Mouse (Mus musculus): ENCODE results near the gene Gm17535. TPM values are rescaled to one million over a fixed set of nuclear protein-coding genes. Genes with fewer than 3 reads are reported as not detected.
A peak's percentile ranks its signal among the peaks of the same experiment; 100 is the strongest.
"Not testable (repeated sequence)": the region's sequence is repeated elsewhere in the genome, so short reads cannot be mapped to it uniquely, and the experiment has no call there.

The Gm17535 gene
- not detected in 2 replicates for polyA plus RNA-seq (2014; fragmentation: Nextera tagmentation; extraction: Ambion mirVana)

DNA sequence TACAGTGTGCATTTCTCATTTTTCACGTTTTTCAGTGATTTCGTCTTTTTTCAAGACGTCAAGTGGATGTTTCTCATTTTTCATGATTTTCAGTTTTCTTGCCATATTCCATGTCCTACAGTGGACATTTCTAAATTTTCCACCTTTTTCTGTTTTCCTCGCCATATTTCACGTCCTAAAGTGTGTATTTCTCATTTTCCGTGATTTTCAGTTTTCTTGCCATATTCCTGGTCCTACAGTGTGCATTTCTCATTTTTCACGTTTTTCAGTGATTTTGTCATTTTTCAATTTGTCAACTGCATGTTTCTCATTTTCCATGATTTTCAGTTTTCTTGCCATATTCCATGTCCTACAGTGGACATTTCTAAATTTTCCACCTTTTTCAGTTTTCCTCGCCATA, at the start of gene Gm17535:
Gene Gm17535, plus strand, starts transcription at position 301 of the 400 bp plus-strand sequence.
- not testable (repeated sequence) for DNase-seq (ENCODE audit: low spot score); H3K9me3 ChIP-seq (replicated peaks; ENCODE audit: control insufficient read depth, low read length); H3K36me3 ChIP-seq (replicated peaks; ENCODE audit: control insufficient read depth, insufficient read depth, low read depth, low read length); H3K27me3 ChIP-seq (ENCODE audit: control insufficient read depth, insufficient read depth, low read length); H3K4me1 ChIP-seq (ENCODE audit: control insufficient read depth, insufficient read depth, low read length); H3K4me3 ChIP-seq (ENCODE audit: low read depth, low read length); H3K4me2 ChIP-seq (ENCODE audit: low read depth, low read length); H3K27ac ChIP-seq (replicated peaks; ENCODE audit: low read depth, low read length); ATAC-seq (replicated peaks; ENCODE audit: insufficient number of reproducible peaks, low FRiP score, low TSS enrichment, low read depth); H3K9ac ChIP-seq (replicated peaks; ENCODE audit: low read length)
- no CpG with 5 or more reads among the region's 8 CpGs for WGBS

DNA sequence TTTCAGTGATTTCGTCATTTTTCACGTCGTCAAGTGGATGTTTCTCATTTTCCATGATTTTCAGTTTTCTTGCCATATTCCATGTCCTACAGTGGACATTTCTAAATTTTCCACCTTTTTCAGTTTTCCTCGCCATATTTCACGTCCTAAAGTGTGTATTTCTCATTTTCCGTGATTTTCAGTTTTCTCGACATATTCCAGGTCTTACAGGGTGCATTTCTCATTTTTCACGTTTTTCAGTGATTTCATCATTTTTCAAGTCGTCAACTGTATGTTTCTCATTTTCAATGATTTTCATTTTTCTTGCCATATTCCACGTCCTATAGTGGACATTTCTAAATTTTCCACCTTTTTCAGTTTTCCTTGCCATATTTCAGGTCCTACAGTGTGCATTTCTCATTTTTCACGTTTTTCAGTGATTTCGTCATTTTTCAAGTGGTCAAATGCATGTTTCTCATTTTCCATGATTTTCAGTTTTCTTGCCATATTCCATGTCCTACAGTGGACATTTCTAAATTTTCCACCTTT, 33.9 kb upstream of the Gm17535 start, which contains the start of gene Gm10722:
Gene Gm10722, plus strand, starts transcription at position 478 of the 528 bp plus-strand sequence.
- H3K4me1 ChIP-seq (ENCODE audit: control insufficient read depth, insufficient read depth, low read length); H3K4me2 ChIP-seq (ENCODE audit: low read depth, low read length); H3K4me3 ChIP-seq (ENCODE audit: low read depth, low read length); H3K27me3 ChIP-seq (ENCODE audit: control insufficient read depth, insufficient read depth, low read length); H3K9ac ChIP-seq (replicated peaks; ENCODE audit: low read length); H3K27ac ChIP-seq (replicated peaks; ENCODE audit: low read depth, low read length); H3K9me3 ChIP-seq (replicated peaks; ENCODE audit: control insufficient read depth, low read length); H3K36me3 ChIP-seq (replicated peaks; ENCODE audit: control insufficient read depth, insufficient read depth, low read depth, low read length); ATAC-seq (replicated peaks; ENCODE audit: insufficient number of reproducible peaks, low FRiP score, low TSS enrichment, low read depth): not testable (repeated sequence)
- 66% methylated on average over 12 of the region's 12 CpGs for WGBS
- DNase-seq (ENCODE audit: low spot score), result peak; percentile 47

DNA sequence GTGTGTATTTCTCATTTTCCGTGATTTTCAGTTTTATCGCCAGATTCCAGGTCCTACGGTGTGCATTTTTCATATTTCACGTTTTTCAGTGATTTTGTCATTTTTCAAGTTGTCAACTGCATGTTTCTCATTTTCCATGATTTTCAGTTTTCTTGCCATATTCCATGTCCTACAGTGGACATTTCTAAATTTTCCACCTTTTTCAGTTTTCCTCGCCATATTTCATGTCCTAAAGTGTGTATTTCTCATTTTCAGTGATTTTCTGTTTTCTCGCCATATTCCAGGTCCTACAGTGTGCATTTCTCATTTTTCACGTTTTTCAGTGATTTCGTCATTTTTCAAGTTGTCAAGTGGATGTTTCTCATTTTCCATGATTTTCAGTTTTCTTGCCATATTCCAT, 33.4 kb upstream of the Gm17535 start:
- not testable (repeated sequence) for H3K27ac ChIP-seq (replicated peaks; ENCODE audit: low read depth, low read length); DNase-seq (ENCODE audit: low spot score); H3K27me3 ChIP-seq (ENCODE audit: control insufficient read depth, insufficient read depth, low read length); H3K4me1 ChIP-seq (ENCODE audit: control insufficient read depth, insufficient read depth, low read length); H3K4me3 ChIP-seq (ENCODE audit: low read depth, low read length); ATAC-seq (replicated peaks; ENCODE audit: insufficient number of reproducible peaks, low FRiP score, low TSS enrichment, low read depth); H3K9ac ChIP-seq (replicated peaks; ENCODE audit: low read length); H3K4me2 ChIP-seq (ENCODE audit: low read depth, low read length); H3K36me3 ChIP-seq (replicated peaks; ENCODE audit: control insufficient read depth, insufficient read depth, low read depth, low read length); H3K9me3 ChIP-seq (replicated peaks; ENCODE audit: control insufficient read depth, low read length)
- WGBS, result 65% methylated on average over 8 of the region's 8 CpGs

DNA sequence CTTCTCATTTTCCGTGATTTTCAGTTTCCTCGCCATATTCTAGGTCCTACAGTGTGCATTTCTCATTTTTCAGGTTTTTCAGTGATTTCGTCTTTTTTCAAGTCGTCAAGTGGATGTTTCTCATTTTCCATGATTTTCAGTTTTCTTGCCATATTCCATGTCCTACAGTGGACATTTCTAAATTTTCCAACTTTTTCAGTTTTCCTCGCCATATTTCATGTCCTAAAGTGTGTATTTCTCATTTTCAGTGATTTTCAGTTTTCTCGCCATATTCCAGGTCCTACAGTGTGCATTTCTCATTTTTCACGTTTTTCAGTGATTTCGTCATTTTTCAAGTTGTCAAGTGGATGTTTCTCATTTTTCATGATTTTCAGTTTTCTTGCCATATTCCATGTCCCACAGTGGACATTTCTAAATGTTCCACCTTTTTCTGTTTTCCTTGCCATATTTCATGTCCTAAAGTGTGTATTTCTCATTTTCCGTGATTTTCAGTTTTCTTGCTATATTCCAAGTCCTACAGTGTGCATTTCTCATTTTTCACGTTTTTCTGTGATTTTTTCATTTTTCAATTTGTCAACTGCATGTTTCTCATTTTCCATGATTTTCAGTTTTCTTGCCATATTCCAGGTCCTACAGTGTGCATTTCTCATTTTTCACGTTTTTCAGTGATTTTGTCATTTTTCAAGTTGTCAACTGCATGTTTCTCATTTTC, 32.3 kb upstream of the Gm17535 start:
- H3K9me3 ChIP-seq (replicated peaks; ENCODE audit: control insufficient read depth, low read length); H3K27ac ChIP-seq (replicated peaks; ENCODE audit: low read depth, low read length); H3K9ac ChIP-seq (replicated peaks; ENCODE audit: low read length); H3K27me3 ChIP-seq (ENCODE audit: control insufficient read depth, insufficient read depth, low read length); H3K4me1 ChIP-seq (ENCODE audit: control insufficient read depth, insufficient read depth, low read length); H3K36me3 ChIP-seq (replicated peaks; ENCODE audit: control insufficient read depth, insufficient read depth, low read depth, low read length); H3K4me2 ChIP-seq (ENCODE audit: low read depth, low read length); H3K4me3 ChIP-seq (ENCODE audit: low read depth, low read length): not testable (repeated sequence)
- peak; percentile 88 for ATAC-seq (replicated peaks; ENCODE audit: insufficient number of reproducible peaks, low FRiP score, low TSS enrichment, low read depth)
- DNase-seq (ENCODE audit: low spot score), result peak; percentile 70
- 54% methylated on average over 8 of the region's 11 CpGs for WGBS

DNA sequence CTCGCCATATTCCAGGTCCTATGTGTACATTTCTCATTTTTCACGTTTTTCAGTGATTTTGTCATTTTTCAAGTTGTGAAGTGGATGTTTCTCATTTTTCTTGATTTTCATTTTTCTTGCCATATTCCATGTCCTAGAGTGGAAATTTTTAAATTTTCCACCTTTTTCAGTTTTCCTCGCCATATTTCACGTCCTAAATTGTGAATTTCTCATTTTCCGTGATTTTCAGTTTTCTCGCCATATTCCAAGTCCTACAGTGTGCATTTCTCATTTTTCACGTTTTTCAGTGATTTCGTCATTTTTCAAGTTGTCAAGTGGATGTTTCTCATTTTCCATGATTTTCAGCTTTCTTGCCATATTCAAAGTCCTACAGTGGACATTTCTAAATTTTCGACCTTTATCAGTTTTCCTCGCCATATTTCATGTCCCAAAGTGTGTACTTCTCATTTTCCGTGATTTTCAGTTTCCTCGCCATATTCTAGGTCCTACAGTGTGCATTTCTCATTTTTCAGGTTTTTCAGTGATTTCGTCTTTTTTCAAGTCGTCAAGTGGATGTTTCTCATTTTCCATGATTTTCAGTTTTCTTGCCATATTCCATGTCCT, 31.5 kb upstream of the Gm17535 start, which contains the start of gene Gm11168:
Gene Gm11168, plus strand, starts transcription at position 553 of the 603 bp plus-strand sequence.
- not testable (repeated sequence) for DNase-seq (ENCODE audit: low spot score); H3K27ac ChIP-seq (replicated peaks; ENCODE audit: low read depth, low read length); ATAC-seq (replicated peaks; ENCODE audit: insufficient number of reproducible peaks, low FRiP score, low TSS enrichment, low read depth); H3K36me3 ChIP-seq (replicated peaks; ENCODE audit: control insufficient read depth, insufficient read depth, low read depth, low read length); H3K4me3 ChIP-seq (ENCODE audit: low read depth, low read length); H3K9me3 ChIP-seq (replicated peaks; ENCODE audit: control insufficient read depth, low read length); H3K4me1 ChIP-seq (ENCODE audit: control insufficient read depth, insufficient read depth, low read length); H3K9ac ChIP-seq (replicated peaks; ENCODE audit: low read length); H3K27me3 ChIP-seq (ENCODE audit: control insufficient read depth, insufficient read depth, low read length); H3K4me2 ChIP-seq (ENCODE audit: low read depth, low read length)
- 72% methylated on average over 6 of the region's 14 CpGs for WGBS

DNA sequence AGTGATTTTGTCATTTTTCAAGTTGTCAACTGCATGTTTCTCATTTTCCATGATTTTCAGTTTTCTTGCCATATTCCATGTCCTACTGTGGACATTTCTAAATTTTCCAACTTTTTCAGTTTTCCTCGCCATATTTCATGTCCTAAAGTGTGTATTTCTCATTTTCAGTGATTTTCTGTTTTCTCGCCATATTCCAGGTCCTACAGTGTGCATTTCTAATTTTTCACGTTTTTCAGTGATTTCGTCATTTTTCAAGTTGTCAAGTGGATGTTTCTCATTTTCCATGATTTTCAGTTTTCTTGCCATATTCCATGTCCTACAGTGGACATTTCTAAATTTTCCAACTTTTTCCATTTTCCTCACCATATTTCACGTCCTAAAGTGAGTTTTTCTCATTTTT, 28.2 kb upstream of the Gm17535 start:
- DNase-seq (ENCODE audit: low spot score); H3K36me3 ChIP-seq (replicated peaks; ENCODE audit: control insufficient read depth, insufficient read depth, low read depth, low read length); H3K9me3 ChIP-seq (replicated peaks; ENCODE audit: control insufficient read depth, low read length); H3K4me2 ChIP-seq (ENCODE audit: low read depth, low read length); H3K4me1 ChIP-seq (ENCODE audit: control insufficient read depth, insufficient read depth, low read length); H3K9ac ChIP-seq (replicated peaks; ENCODE audit: low read length); ATAC-seq (replicated peaks; ENCODE audit: insufficient number of reproducible peaks, low FRiP score, low TSS enrichment, low read depth); H3K27me3 ChIP-seq (ENCODE audit: control insufficient read depth, insufficient read depth, low read length); H3K4me3 ChIP-seq (ENCODE audit: low read depth, low read length); H3K27ac ChIP-seq (replicated peaks; ENCODE audit: low read depth, low read length): not testable (repeated sequence)
- WGBS, result 82% methylated on average over 1 of the region's 5 CpGs

DNA sequence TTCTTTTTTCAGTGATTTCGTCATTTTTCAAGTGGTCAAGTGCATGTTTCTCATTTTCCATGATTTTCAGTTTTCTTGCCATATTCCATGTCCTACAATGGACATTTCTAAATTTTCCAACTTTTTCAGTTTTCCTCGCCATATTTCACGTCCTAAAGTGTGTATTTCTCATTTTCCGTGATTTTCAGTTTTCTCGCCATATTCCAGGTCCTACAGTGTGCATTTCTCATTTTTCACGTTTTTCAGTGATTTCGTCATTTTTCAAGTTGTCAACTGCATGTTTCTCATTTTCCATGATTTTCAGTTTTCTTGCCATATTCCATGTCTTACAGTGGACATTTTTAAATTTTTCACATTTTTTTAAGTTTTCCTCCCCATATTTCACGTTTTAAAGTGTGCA, 27.8 kb upstream of the Gm17535 start:
- WGBS, result 71% methylated on average over 7 of the region's 8 CpGs
- not testable (repeated sequence) for H3K4me2 ChIP-seq (ENCODE audit: low read depth, low read length); H3K27ac ChIP-seq (replicated peaks; ENCODE audit: low read depth, low read length); H3K27me3 ChIP-seq (ENCODE audit: control insufficient read depth, insufficient read depth, low read length); H3K4me1 ChIP-seq (ENCODE audit: control insufficient read depth, insufficient read depth, low read length); H3K36me3 ChIP-seq (replicated peaks; ENCODE audit: control insufficient read depth, insufficient read depth, low read depth, low read length); H3K9me3 ChIP-seq (replicated peaks; ENCODE audit: control insufficient read depth, low read length); DNase-seq (ENCODE audit: low spot score); H3K4me3 ChIP-seq (ENCODE audit: low read depth, low read length); H3K9ac ChIP-seq (replicated peaks; ENCODE audit: low read length)
- ATAC-seq (replicated peaks; ENCODE audit: insufficient number of reproducible peaks, low FRiP score, low TSS enrichment, low read depth), result peak; percentile 83

DNA sequence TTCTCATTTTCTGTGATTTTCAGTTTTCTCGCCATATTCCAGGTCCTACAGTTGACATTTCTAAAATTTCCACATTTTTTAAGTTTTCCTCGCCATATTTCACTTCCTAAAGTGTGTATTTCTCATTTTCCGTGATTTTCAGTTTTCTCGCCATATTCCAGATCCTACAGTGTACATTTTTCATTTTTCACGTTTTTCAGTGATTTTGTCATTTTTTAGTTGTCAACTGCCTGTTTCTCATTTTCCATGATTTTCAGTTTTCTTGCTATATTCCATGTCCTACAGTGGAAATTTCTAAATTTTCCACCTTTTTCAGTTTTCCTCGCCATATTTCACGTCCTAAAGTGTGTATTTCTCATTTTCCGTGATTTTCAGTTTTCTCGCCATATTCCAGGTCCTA, 27.1 kb upstream of the Gm17535 start:
- H3K27ac ChIP-seq (replicated peaks; ENCODE audit: low read depth, low read length); ATAC-seq (replicated peaks; ENCODE audit: insufficient number of reproducible peaks, low FRiP score, low TSS enrichment, low read depth); H3K9ac ChIP-seq (replicated peaks; ENCODE audit: low read length); H3K36me3 ChIP-seq (replicated peaks; ENCODE audit: control insufficient read depth, insufficient read depth, low read depth, low read length); H3K4me3 ChIP-seq (ENCODE audit: low read depth, low read length); H3K4me2 ChIP-seq (ENCODE audit: low read depth, low read length); H3K4me1 ChIP-seq (ENCODE audit: control insufficient read depth, insufficient read depth, low read length); H3K9me3 ChIP-seq (replicated peaks; ENCODE audit: control insufficient read depth, low read length); H3K27me3 ChIP-seq (ENCODE audit: control insufficient read depth, insufficient read depth, low read length): not testable (repeated sequence)
- DNase-seq (ENCODE audit: low spot score), result peak; percentile 11
- 79% methylated on average over 7 of the region's 9 CpGs for WGBS
